Mouse (Mus musculus): Measurements from ENCODE around the gene Spef1.

GRCm38 (mm10) chr2:131159491-131159910 is 27.6 kb downstream of the Spef1 start:
- peak; percentile 40; the same call in 1 of the 2 replicates for TF ChIP-seq POLR2A (IDR thresholded peaks at IDR 0.05; ENCODE audit: control insufficient read depth, low read depth, low read length)
- TF ChIP-seq CTCF (IDR thresholded peaks at IDR 0.05; ENCODE audit: control insufficient read depth, insufficient read depth, insufficient replicate concordance, low read depth, low read length), result no peak

All from testis, adult 2 months (tissue).